Mouse (Mus musculus): ENCODE data around the gene Atoh8. TPM values are rescaled to one million over a fixed set of nuclear protein-coding genes. Genes with fewer than 3 reads are reported as not detected.

The Atoh8 gene
- polyA plus RNA-seq, 1 experiment, result 34.4 TPM

DNA sequence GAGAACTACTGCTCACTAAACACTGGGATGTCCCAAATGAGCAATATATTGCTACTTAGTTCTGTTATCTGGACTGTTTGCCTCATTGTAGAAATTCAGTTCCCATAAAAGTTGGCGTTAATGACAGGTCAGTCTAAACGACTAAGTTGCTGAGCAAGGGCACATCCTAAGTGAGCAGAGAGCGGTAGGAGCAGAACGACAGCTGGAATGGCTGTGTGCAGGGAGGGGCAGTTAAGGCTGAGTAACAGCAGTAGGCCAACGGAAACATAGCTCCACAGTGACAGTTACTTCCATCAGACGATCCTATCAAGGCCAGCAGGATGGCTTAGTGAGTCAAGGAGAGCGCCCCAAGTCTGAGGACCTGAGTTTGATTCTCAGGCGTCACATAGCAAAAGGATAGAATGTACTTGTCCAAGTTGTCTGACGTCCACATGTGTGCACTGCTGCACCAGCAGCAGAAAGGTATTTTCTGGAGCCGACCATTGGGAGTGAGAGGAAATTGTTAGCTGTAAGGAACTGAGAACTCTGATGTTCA, 75.4 kb downstream of the Atoh8 start:
- H3K4me3 ChIP-seq (ENCODE audit: insufficient read depth, poor library complexity, severe bottlenecking), result no peak overlapping the region
- no peaks in the 10 kb centered on the region for H3K79me3 ChIP-seq (ENCODE audit: low read depth)
- H3ac ChIP-seq (ENCODE audit: control insufficient read depth, insufficient read length, low read depth), result no peak overlapping the region
- no peaks in the 10 kb centered on the region for H3K27me3 ChIP-seq (ENCODE audit: control insufficient read depth, insufficient read depth, insufficient read length)
- no peaks in the 10 kb centered on the region for H3K36me3 ChIP-seq (ENCODE audit: control insufficient read depth, insufficient read depth)
- H3K79me2 ChIP-seq (ENCODE audit: control insufficient read depth, insufficient read depth), result no peaks in the 10 kb centered on the region
- TF ChIP-seq MYOD1 (IDR thresholded peaks at IDR 0.05; ENCODE audit: control insufficient read depth, insufficient read length, low read depth), result no peak
- no peak for TF ChIP-seq MAX (IDR thresholded peaks at IDR 0.05)
- TF ChIP-seq FOSL1 (IDR thresholded peaks at IDR 0.05; ENCODE audit: insufficient read depth, low read length, poor library complexity, severe bottlenecking), result no peak
- no peak for TF ChIP-seq MYOG (IDR thresholded peaks at IDR 0.05; ENCODE audit: control insufficient read depth, extremely low read depth, insufficient read length)
- no peak for TF ChIP-seq USF1 (IDR thresholded peaks at IDR 0.05; ENCODE audit: low read depth)
- TF ChIP-seq CTCF (IDR thresholded peaks at IDR 0.05; ENCODE audit: control insufficient read depth, insufficient read depth, insufficient read length), result no peak
- no peak for TF ChIP-seq CEBPB (IDR thresholded peaks at IDR 0.05; ENCODE audit: low read depth)

DNA sequence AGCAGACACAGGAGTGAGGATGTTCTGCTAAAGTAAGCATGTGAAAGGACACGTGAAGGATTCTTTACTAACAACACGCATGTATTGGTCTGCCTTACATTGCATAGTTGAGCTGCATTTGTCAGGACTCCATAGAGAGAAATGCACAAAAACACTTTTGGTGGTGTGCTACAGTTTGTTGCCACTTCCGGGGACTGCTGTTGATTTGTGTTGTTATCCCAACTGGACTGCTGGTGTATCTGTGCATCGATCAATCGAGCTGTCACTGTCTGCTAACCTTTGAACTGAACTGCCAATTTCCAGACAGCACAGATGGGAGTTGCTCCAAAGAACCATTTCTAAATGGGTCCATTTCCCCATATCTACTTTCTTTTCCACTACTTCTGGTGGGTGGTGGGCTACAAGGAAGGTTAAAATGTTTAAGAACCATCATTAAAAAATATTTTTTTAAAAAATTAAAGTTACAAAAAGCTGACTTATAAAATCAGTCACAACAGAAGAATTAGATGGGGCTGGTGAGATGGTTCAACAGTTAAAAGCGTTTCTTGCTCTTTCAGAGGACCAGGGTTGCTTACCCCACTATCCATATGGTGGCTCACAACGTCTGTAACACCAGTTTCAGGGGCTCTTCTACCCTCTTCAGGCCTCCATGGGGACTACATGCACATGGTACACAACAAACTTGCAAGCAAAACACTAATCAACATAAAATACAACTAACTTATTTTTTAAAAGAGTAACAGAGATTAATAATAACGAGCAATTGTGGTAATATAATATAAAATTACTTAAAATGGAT, 76.2 kb downstream of the Atoh8 start:
- Histone ChIP-seq H3ac (ENCODE audit: control insufficient read depth, insufficient read length, low read depth) (no peak overlapping the region), H3K79me2 (ENCODE audit: control insufficient read depth, insufficient read depth) (no peaks in the 10 kb centered on the region), H3K36me3 (ENCODE audit: control insufficient read depth, insufficient read depth) (no peaks in the 10 kb centered on the region), H3K27me3 (ENCODE audit: control insufficient read depth, insufficient read depth, insufficient read length) (no peaks in the 10 kb centered on the region), H3K4me3 (ENCODE audit: insufficient read depth, poor library complexity, severe bottlenecking) (no peak overlapping the region), H3K79me3 (ENCODE audit: low read depth) (no peaks in the 10 kb centered on the region)
- TF ChIP-seq MAX (IDR thresholded peaks at IDR 0.05) (no peak), MYOG (IDR thresholded peaks at IDR 0.05; ENCODE audit: control insufficient read depth, extremely low read depth, insufficient read length) (no peak), CTCF (IDR thresholded peaks at IDR 0.05; ENCODE audit: control insufficient read depth, insufficient read depth, insufficient read length) (no peak), MYOD1 (IDR thresholded peaks at IDR 0.05; ENCODE audit: control insufficient read depth, insufficient read length, low read depth) (no peak), CEBPB (IDR thresholded peaks at IDR 0.05; ENCODE audit: low read depth) (no peak), FOSL1 (IDR thresholded peaks at IDR 0.05; ENCODE audit: insufficient read depth, low read length, poor library complexity, severe bottlenecking) (no peak), USF1 (IDR thresholded peaks at IDR 0.05; ENCODE audit: low read depth) (no peak)

Other genes starting within 250 kb of the Atoh8 start
- gene St3gal5, start 138.0 kb downstream of the Atoh8 start, polyA plus RNA-seq (2012; fragmentation: generic; extraction: Trizol), result 27.6 TPM
- not detected for gene Sftpb, start 69.0 kb upstream of the Atoh8 start, polyA plus RNA-seq (2012; fragmentation: generic; extraction: Trizol)
- 67.4 TPM for gene Usp39, start 109.6 kb upstream of the Atoh8 start, polyA plus RNA-seq (2012; fragmentation: generic; extraction: Trizol)
- 5.2 TPM for gene 0610030E20Rik, start 111.7 kb upstream of the Atoh8 start, polyA plus RNA-seq (2012; fragmentation: generic; extraction: Trizol)
- gene Tmem150a, start 119.9 kb upstream of the Atoh8 start, polyA plus RNA-seq (2012; fragmentation: generic; extraction: Trizol), result 25.2 TPM
- 108 TPM for gene Rnf181, start 131.4 kb upstream of the Atoh8 start, polyA plus RNA-seq (2012; fragmentation: generic; extraction: Trizol)
- 91.3 TPM for gene Vamp5, start 144.9 kb upstream of the Atoh8 start, polyA plus RNA-seq (2012; fragmentation: generic; extraction: Trizol)
- 147 TPM for gene Vamp8, start 155.1 kb upstream of the Atoh8 start, polyA plus RNA-seq (2012; fragmentation: generic; extraction: Trizol)
- 12.2 TPM for gene Ggcx, start 178.7 kb upstream of the Atoh8 start, polyA plus RNA-seq (2012; fragmentation: generic; extraction: Trizol)
- 165 TPM for gene Mat2a, start 204.0 kb upstream of the Atoh8 start, polyA plus RNA-seq (2012; fragmentation: generic; extraction: Trizol)